Mouse (Mus musculus) forebrain, embryonic 12.5 days (tissue): ENCODE data around the gene Dst. TPM values are rescaled to one million over a fixed set of nuclear protein-coding genes. Genes with fewer than 3 reads are reported as not detected.
"Not testable (repeated sequence)": the region's sequence is repeated elsewhere in the genome, so short reads cannot be mapped to it uniquely, and the experiment has no call there.

ENCODE experiments used
- ATAC-seq: fragments of 200-750 bp; cut with Nextera tagmentation; 2 replicates; pipeline ENCODE4 v1.8.0; 2017; ENCODE audit warnings: moderate TSS enrichment; ENCODE audit not compliant: low FRiP score
- H3K27ac ChIP-seq: fragments of 300-500 bp; sonication (generic); 2 replicates; pipeline ENCODE4 v1.5.1; 2016; ENCODE audit warnings: mild to moderate bottlenecking
- H3K27me3 ChIP-seq: fragments of 300-500 bp; sonication (generic); 2 replicates; pipeline ENCODE4 v1.6.1; 2016; ENCODE audit warnings: mild to moderate bottlenecking
- H3K36me3 ChIP-seq: fragments of 300-500 bp; sonication (generic); replicated peaks from 2 replicates; pipeline ENCODE4 v1.6.1; 2016; ENCODE audit warnings: mild to moderate bottlenecking
- H3K4me1 ChIP-seq: fragments of 300-500 bp; sonication (generic); 2 replicates; pipeline ENCODE4 v1.6.1; 2016
- H3K4me2 ChIP-seq: fragments of 300-500 bp; sonication (generic); 2 replicates; pipeline ENCODE4 v1.6.1; 2016; ENCODE audit warnings: mild to moderate bottlenecking, moderate library complexity
- H3K4me3 ChIP-seq: fragments of 300-500 bp; sonication (generic); replicated peaks from 2 replicates; pipeline ENCODE4 v1.5.1; 2016; ENCODE audit warnings: mild to moderate bottlenecking
- H3K9ac ChIP-seq: fragments of 300-500 bp; sonication (generic); 2 replicates; pipeline ENCODE4 v1.6.1; 2016; ENCODE audit warnings: mild to moderate bottlenecking
- H3K9me3 ChIP-seq: fragments of 300-500 bp; sonication (generic); 2 replicates; pipeline ENCODE4 v1.6.1; 2016
- WGBS: fragments of 180-500 bp; shearing (Covaris S2); methylation state at CpG from one replicate; pipeline ENCODE4 v1.1.7; 2016; 5-methylcytosine and 5-hydroxymethylcytosine counted together
- microRNA-seq: library from miRNA; unstranded; fragments of <30 nt; microRNA quantifications from one replicate; pipeline ENCODE4, GENCODE M21; 2017
- polyA plus RNA-seq: library from polyadenylated mRNA; unstranded; fragments of >200 nt; fragmentation: Nextera tagmentation; extraction: Ambion mirVana; gene quantifications from 2 replicates; pipeline ENCODE4 v1.2.1, GENCODE M21; 2016

Dst gene
- polyA plus RNA-seq, 1 experiment from 2014 or later, result 30.8 TPM

DNA sequence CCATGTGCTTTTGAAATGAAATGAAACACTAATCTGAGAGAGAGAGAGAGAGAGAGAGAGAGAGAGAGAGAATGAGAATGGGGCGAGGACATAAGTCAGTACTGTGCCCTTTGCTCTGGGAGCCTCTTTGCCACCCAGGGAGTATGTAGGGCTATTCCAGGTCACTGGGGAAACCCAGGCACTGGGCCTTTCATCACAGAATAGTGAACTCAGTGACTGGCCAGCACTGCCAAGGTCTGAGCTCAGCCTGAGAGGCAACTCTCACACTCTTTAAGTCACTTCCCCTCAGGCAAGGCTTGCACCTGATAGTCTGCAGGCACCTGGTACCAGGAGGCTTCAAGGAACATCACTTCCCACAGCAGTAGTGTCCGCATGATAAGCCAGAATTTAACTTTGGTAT, 398.7 kb downstream of the Dst start:
- no peaks in the 10 kb centered on the region for H3K27me3 ChIP-seq
- 94% methylated on average over 2 of the region's 2 CpGs for WGBS
- no peak overlapping the region for H3K9ac ChIP-seq
- no peak for ATAC-seq
- no peak overlapping the region for H3K4me2 ChIP-seq
- H3K36me3 ChIP-seq, result peaks cover 33% of the 10 kb centered on the region
- no peak overlapping the region for H3K4me3 ChIP-seq
- no peak overlapping the region for H3K27ac ChIP-seq
- no peaks in the 10 kb centered on the region for H3K9me3 ChIP-seq
- no peaks in the 10 kb centered on the region for H3K4me1 ChIP-seq

GRCm38 (mm10) chr1:34307191-34307590, 399.2 kb downstream of the Dst start:
- no peaks in the 10 kb centered on the region for H3K4me1 ChIP-seq
- no peak for ATAC-seq
- peaks cover 33% of the 10 kb centered on the region for H3K36me3 ChIP-seq
- H3K27me3 ChIP-seq, result no peaks in the 10 kb centered on the region
- 96% methylated on average over 15 of the region's 15 CpGs for WGBS
- H3K4me3 ChIP-seq, result no peak overlapping the region
- no peaks in the 10 kb centered on the region for H3K9me3 ChIP-seq
- H3K9ac ChIP-seq, result no peak overlapping the region
- H3K27ac ChIP-seq, result no peak overlapping the region
- H3K4me2 ChIP-seq, result no peak overlapping the region

DNA sequence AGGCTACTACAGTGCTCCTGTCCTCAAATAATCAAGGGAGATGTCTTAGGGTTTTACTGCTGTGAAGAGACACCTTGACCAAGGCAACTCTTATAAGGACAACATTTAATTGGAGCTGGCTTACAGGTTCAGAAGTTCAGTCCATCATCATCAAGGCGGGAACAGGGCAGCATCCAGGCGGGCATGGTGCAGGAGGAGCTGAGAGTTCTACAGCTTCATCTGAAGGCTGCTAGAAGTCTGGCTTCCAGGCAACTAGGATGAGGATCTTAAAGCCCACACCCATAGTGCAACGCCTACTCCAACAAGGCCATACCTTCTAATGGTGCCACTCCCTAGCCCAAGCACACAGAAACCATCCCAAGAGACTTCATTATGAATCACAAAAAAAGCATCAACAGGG, 400.8 kb downstream of the Dst start:
- H3K36me3 ChIP-seq, result peaks cover 19% of the 10 kb centered on the region
- not testable (repeated sequence) for H3K27me3 ChIP-seq, H3K9me3 ChIP-seq, H3K9ac ChIP-seq, ATAC-seq, H3K4me3 ChIP-seq, H3K4me1 ChIP-seq, H3K4me2 ChIP-seq, H3K27ac ChIP-seq
- WGBS, result 93% methylated on average over 3 of the region's 3 CpGs

DNA sequence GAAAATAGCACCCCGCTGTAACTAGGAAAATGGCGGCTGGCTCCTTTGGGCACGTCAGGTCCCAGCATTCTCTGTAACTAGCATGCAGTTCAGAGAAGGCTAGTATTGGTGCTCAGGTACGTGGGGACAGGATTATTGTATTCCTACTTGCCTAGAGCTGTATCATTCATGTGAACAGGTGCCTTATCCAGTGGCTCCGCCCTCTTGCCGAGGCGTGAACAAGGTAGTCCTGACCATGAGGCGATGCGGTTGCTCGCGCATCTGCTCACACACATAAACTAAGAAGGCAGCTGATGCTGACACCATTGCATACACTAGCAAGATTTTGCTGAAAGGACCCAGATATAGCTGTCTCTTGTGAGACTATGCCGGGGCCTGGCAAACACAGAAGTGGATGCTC, 401.4 kb downstream of the Dst start:
- no peak for ATAC-seq
- no peak overlapping the region for H3K27ac ChIP-seq
- H3K36me3 ChIP-seq, result peaks cover 19% of the 10 kb centered on the region
- no peak overlapping the region for H3K4me2 ChIP-seq
- no peak overlapping the region for H3K4me3 ChIP-seq
- no peak overlapping the region for H3K9ac ChIP-seq
- H3K9me3 ChIP-seq, result no peaks in the 10 kb centered on the region
- 98% methylated on average over 12 of the region's 12 CpGs for WGBS
- H3K4me1 ChIP-seq, result no peaks in the 10 kb centered on the region
- no peaks in the 10 kb centered on the region for H3K27me3 ChIP-seq

DNA sequence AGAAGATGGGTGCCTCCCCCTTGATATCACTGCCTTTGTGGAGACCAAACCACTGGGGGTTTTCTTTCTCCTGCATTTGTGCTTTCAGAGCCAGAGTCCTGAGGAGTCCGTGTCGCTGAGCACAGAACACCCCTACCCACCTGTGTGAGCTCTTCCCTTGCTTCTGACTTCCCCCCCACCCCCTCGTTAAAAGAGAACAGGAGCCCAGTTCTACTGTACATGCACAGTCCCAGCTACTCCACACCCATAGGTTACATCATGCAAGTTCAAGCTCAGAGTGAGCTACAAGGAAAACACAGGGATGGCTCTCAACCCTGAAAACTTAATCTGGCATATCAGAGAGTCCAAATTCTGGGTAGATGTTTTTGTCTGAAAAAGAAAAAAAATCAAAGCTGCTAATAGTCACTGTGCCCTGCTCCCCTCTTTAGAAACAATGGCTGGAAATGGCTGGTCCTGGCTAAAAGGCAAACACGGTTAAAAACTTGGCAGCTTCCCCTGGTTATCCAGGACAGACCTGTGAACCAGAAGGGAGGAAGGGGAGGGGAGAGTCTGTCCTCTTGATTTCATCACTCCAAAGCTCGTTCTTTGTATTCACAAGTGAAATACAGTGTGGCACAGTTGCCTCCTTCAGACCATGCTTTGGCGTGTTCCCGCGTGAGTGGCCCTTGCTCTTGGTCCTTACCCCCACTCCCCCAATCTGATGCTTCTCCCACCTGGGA, 402.7 kb downstream of the Dst start:
- ATAC-seq, result no peak
- no peaks in the 10 kb centered on the region for H3K4me1 ChIP-seq
- no peak overlapping the region for H3K9ac ChIP-seq
- H3K27me3 ChIP-seq, result no peaks in the 10 kb centered on the region
- H3K4me2 ChIP-seq, result no peak overlapping the region
- H3K27ac ChIP-seq, result no peak overlapping the region
- H3K4me3 ChIP-seq, result no peak overlapping the region
- peaks cover 19% of the 10 kb centered on the region for H3K36me3 ChIP-seq
- H3K9me3 ChIP-seq, result no peaks in the 10 kb centered on the region
- 87% methylated on average over 8 of the region's 8 CpGs for WGBS

- Histone ChIP-seq H3K27me3 (no peaks in the 10 kb centered on the region), H3K9ac (no peak overlapping the region), H3K4me3 (no peak overlapping the region), H3K4me1 (no peaks in the 10 kb centered on the region), H3K9me3 (no peaks in the 10 kb centered on the region), H3K4me2 (no peak overlapping the region), H3K36me3 (peaks cover 9% of the 10 kb centered on the region), H3K27ac (no peak overlapping the region)
- ATAC-seq, result no peak
- 92% methylated on average over 4 of the region's 4 CpGs for WGBS
Observed at GRCm38 (mm10) chr1:34312806-34313205, 404.8 kb downstream of the Dst start.

GRCm38 (mm10) chr1:34315381-34315780, 407.4 kb downstream of the Dst start:
- WGBS, result 85% methylated on average over 5 of the region's 5 CpGs
- no peak for ATAC-seq
- no peak overlapping the region for H3K4me3 ChIP-seq

DNA sequence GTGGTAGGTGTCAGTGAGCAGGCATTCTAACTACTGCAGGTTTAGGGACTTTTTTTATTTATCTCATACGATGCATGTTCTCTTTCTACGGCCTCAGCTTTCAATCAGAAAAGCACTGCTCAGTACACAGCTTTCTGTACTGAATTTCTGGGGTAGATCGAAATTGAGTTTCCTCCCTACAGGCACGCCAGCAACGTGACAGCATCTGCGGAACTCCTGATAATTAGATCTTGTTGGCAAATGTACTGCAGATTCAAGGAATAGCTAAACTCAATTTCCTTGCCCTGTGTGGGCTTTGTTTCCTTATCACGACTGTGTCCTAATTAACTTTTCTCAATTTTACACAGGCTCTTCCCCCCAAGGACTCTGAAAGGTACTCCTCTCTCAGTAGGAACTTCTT, 416.2 kb downstream of the Dst start:
- H3K4me3 ChIP-seq, result no peak overlapping the region
- no peak overlapping the region for H3K9ac ChIP-seq
- no peaks in the 10 kb centered on the region for H3K9me3 ChIP-seq
- ATAC-seq, result no peak
- no peaks in the 10 kb centered on the region for H3K4me1 ChIP-seq
- H3K27me3 ChIP-seq, result no peaks in the 10 kb centered on the region
- H3K27ac ChIP-seq, result no peak overlapping the region
- no peak overlapping the region for H3K4me2 ChIP-seq
- H3K36me3 ChIP-seq, result no peaks in the 10 kb centered on the region
- WGBS, result 82% methylated on average over 7 of the region's 7 CpGs

More at GRCm38 (mm10) chr1:34315381-34315780, 407.4 kb downstream of the Dst start:
- no peak overlapping the region for H3K27ac ChIP-seq
- H3K4me1 ChIP-seq, result no peaks in the 10 kb centered on the region
- H3K36me3 ChIP-seq, result no peaks in the 10 kb centered on the region
- H3K9me3 ChIP-seq, result no peaks in the 10 kb centered on the region
- no peaks in the 10 kb centered on the region for H3K27me3 ChIP-seq
- H3K9ac ChIP-seq, result no peak overlapping the region
- H3K4me2 ChIP-seq, result no peak overlapping the region

DNA sequence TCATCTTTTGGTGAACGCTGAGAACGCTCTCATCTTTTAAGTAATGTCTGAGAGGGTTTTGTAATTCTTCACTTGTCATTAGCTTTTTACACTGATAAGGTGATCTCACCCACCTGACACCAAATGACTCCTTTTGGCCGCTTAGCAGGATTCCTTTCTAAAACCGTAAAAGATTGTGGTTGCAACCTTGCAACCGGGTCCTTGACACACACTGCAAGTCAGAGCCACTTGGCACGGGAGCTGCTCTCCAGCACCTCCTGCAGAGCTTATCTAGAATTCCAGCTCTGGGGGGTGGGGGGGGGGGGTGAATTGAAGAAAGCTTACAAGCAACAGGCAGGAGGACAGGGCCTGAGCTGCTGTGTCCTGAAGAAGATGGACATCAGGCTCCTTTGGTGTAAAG, 420.6 kb downstream of the Dst start:
- H3K4me2 ChIP-seq, result no peak overlapping the region
- no peaks in the 10 kb centered on the region for H3K36me3 ChIP-seq
- 90% methylated on average over 6 of the region's 6 CpGs for WGBS
- no peaks in the 10 kb centered on the region for H3K4me1 ChIP-seq
- no peak overlapping the region for H3K27ac ChIP-seq
- no peak for ATAC-seq
- H3K9ac ChIP-seq, result no peak overlapping the region
- H3K27me3 ChIP-seq, result no peaks in the 10 kb centered on the region
- no peaks in the 10 kb centered on the region for H3K9me3 ChIP-seq
- H3K4me3 ChIP-seq, result no peak overlapping the region

- H3K9ac ChIP-seq, result no peak overlapping the region
- no peak overlapping the region for H3K4me2 ChIP-seq
- no peak for ATAC-seq
- 0 out of 2 replicates have a peak, but pooled peaks cover 4% of the 10 kb centered on the region for H3K9me3 ChIP-seq
- no peaks in the 10 kb centered on the region for H3K27me3 ChIP-seq
- H3K4me3 ChIP-seq, result no peak overlapping the region
- 87% methylated on average over 3 of the region's 3 CpGs for WGBS
- no peak overlapping the region for H3K27ac ChIP-seq
- H3K36me3 ChIP-seq, result no peaks in the 10 kb centered on the region
- H3K4me1 ChIP-seq, result no peaks in the 10 kb centered on the region
Observed at GRCm38 (mm10) chr1:34331767-34332166, 423.7 kb downstream of the Dst start.

Small RNA genes within 50 kb of the gene (microRNA-seq; reads per million reads assigned to microRNA genes)
- gene Mir6896, result not detected

Other genes starting within 250 kb of the Dst start
- gene Prim2, start 238.4 kb upstream of the Dst start, polyA plus RNA-seq, result 50.0 and 50.7 TPM in 2 replicates
- gene Rab23, start 188.3 kb upstream of the Dst start, polyA plus RNA-seq, result 30.7 and 32.3 TPM in 2 replicates
- gene Bag2, start 150.4 kb upstream of the Dst start, polyA plus RNA-seq, result 28.3 and 29.0 TPM in 2 replicates
- gene Zfp451, start 93.6 kb upstream of the Dst start, polyA plus RNA-seq, result 51.9 and 55.6 TPM in 2 replicates
- 3.7 and 3.9 TPM in 2 replicates for gene Bend6, start 409 bp upstream of the Dst start, polyA plus RNA-seq